Mouse (Mus musculus) natural killer cell, adult 2 months (primary cell): ENCODE data around the gene Kif5a.

ENCODE experiments used
- DNase-seq, 2 experiments: peaks; one replicate each; pipeline ENCODE4 v3.0.0; 2022; ENCODE audit warnings: low spot score in 2 of 2

The Kif5a gene

GRCm38 (mm10) chr10:127289573-127290191 is 26.5 kb upstream of the Kif5a start:
- DNase-seq, result peak in 1 of 2 experiments; percentile 73

- peak; percentile 90 to 92 for DNase-seq
These were observed 25.8 kb upstream of the Kif5a start, which contains the start of gene Mbd6 for GRCm38 (mm10) chr10:127288800-127289572. TSS of gene Mbd6 (minus strand) at chr10:127289018.

GRCm38 (mm10) chr10:127288328-127288799 is 25.2 kb upstream of the Kif5a start:
- DNase-seq, result no peak

GRCm38 (mm10) chr10:127287936-127288293 is 24.8 kb upstream of the Kif5a start:
- no peak for DNase-seq

GRCm38 (mm10) chr10:127287271-127287935 is 24.3 kb upstream of the Kif5a start:
- DNase-seq, result no peak

- no peak for DNase-seq
These were observed 23.6 kb upstream of the Kif5a start for GRCm38 (mm10) chr10:127286730-127287129.

GRCm38 (mm10) chr10:127286194-127286593 is 23.0 kb upstream of the Kif5a start:
- DNase-seq, result no peak

GRCm38 (mm10) chr10:127285644-127286043 is 22.5 kb upstream of the Kif5a start:
- DNase-seq, result no peak

- DNase-seq, result no peak
These were observed 21.8 kb upstream of the Kif5a start for GRCm38 (mm10) chr10:127284724-127285500.

GRCm38 (mm10) chr10:127284105-127284622 is 21.0 kb upstream of the Kif5a start:
- no peak for DNase-seq

- DNase-seq, result no peak
These were observed 19.6 kb upstream of the Kif5a start for GRCm38 (mm10) chr10:127282620-127283215.

- DNase-seq, result no peak
These were observed 18.2 kb upstream of the Kif5a start for GRCm38 (mm10) chr10:127281316-127281715.

- no peak for DNase-seq
These were observed 16.6 kb upstream of the Kif5a start for GRCm38 (mm10) chr10:127279730-127280129.

GRCm38 (mm10) chr10:127274261-127275022 is 11.3 kb upstream of the Kif5a start:
- DNase-seq, result no peak

- no peak for DNase-seq
These were observed 9.2 kb upstream of the Kif5a start for GRCm38 (mm10) chr10:127272371-127272770.

GRCm38 (mm10) chr10:127269884-127270283 is 6.7 kb upstream of the Kif5a start:
- no peak for DNase-seq

GRCm38 (mm10) chr10:127269036-127269435 is 5.9 kb upstream of the Kif5a start:
- no peak for DNase-seq

GRCm38 (mm10) chr10:127268401-127268800 is 5.3 kb upstream of the Kif5a start:
- no peak for DNase-seq

GRCm38 (mm10) chr10:127267318-127267717 is 4.2 kb upstream of the Kif5a start:
- no peak for DNase-seq
